Mouse (Mus musculus): Measurements from ENCODE around the gene Cd300ld5. TPM values are rescaled to one million over a fixed set of nuclear protein-coding genes. Genes with fewer than 3 reads are reported as not detected.

The Cd300ld5 gene
- polyA plus RNA-seq, 1 experiment from 2014 or later: 52.5 TPM

GRCm38 (mm10) chr11:114981866-114982265, 55.7 kb downstream of the Cd300ld5 start:
- no peak overlapping the region for H3K27ac ChIP-seq
- peaks cover 22% of the 10 kb centered on the region for H3K36me3 ChIP-seq (ENCODE audit: inconsistent target)
- WGBS (ENCODE audit: missing documents): 12% methylated on average over 3 of the region's 4 CpGs
- no peak overlapping the region for H3K4me3 ChIP-seq (ENCODE audit: inconsistent target)
- H3K79me2 ChIP-seq (ENCODE audit: inconsistent target): no peaks in the 10 kb centered on the region

Other genes with a start within 250 kb of the Cd300ld5 start
- not detected in 3 replicates for gene Btbd17, start 241.8 kb downstream of the Cd300ld5 start, polyA plus RNA-seq (2018)
- gene Gpr142, start 238.8 kb downstream of the Cd300ld5 start, polyA plus RNA-seq (2018): not detected in 3 replicates
- gene Gprc5c, start 186.6 kb downstream of the Cd300ld5 start, polyA plus RNA-seq (2018): 1.8 to 17.4 TPM (median 8.2 TPM) in 3 replicates
- gene Cd300a, start 147.7 kb downstream of the Cd300ld5 start, polyA plus RNA-seq (2018): 86.9 to 197 TPM (median 152 TPM) in 3 replicates
- gene Cd300lb, start 103.4 kb downstream of the Cd300ld5 start, polyA plus RNA-seq (2018): 149 to 198 TPM (median 167 TPM) in 3 replicates
- 0.56 TPM in 1 of 3 replicates, not detected in the others for gene Cd300c, start 68.6 kb downstream of the Cd300ld5 start, polyA plus RNA-seq (2018)
- gene Cd300ld, start 47.8 kb downstream of the Cd300ld5 start, polyA plus RNA-seq (2018): 65.0 to 269 TPM (median 145 TPM) in 3 replicates
- 329 to 356 TPM (median 335 TPM) in 3 replicates for gene Cd300c2, start 35.9 kb downstream of the Cd300ld5 start, polyA plus RNA-seq (2018)
- 0.44 to 2.5 TPM (median 1.1 TPM) in 3 replicates for gene Cd300ld2, start 21.6 kb downstream of the Cd300ld5 start, polyA plus RNA-seq (2018)
- 22.8 to 58.2 TPM (median 33.8 TPM) in 3 replicates for gene Cd300ld4, start 10.8 kb downstream of the Cd300ld5 start, polyA plus RNA-seq (2018)
- gene Cd300ld3, start 10.6 kb upstream of the Cd300ld5 start, polyA plus RNA-seq (2018): 341 to 1,001 TPM (median 699 TPM) in 3 replicates
- gene Cd300e, start 24.4 kb upstream of the Cd300ld5 start, polyA plus RNA-seq (2018): 0.23 to 1.8 TPM (median 0.40 TPM) in 3 replicates
- 0.43 to 1.1 TPM (median 0.64 TPM) in 3 replicates for gene Rab37, start 53.7 kb upstream of the Cd300ld5 start, polyA plus RNA-seq (2018)
- 76.9 to 122 TPM (median 90.4 TPM) in 3 replicates for gene Cd300lf, start 96.2 kb upstream of the Cd300ld5 start, polyA plus RNA-seq (2018)
- 158 to 302 TPM (median 169 TPM) in 3 replicates for gene Slc9a3r1, start 125.6 kb upstream of the Cd300ld5 start, polyA plus RNA-seq (2018)
- 86.7 to 149 TPM (median 97.3 TPM) in 3 replicates for gene Tmem104, start 149.7 kb upstream of the Cd300ld5 start, polyA plus RNA-seq (2018)
- gene Nat9, start 150.1 kb upstream of the Cd300ld5 start, polyA plus RNA-seq (2018): 49.9 to 79.6 TPM (median 50.9 TPM) in 3 replicates
- gene Grin2c, start 229.5 kb upstream of the Cd300ld5 start, polyA plus RNA-seq (2018): not detected in 3 replicates
- 2.3 to 6.0 TPM (median 4.3 TPM) in 3 replicates for gene Fdxr, start 239.3 kb upstream of the Cd300ld5 start, polyA plus RNA-seq (2018)